Mouse (Mus musculus): ENCODE measurements at regions not wholly inside any gene's neighbourhood (a gene's known extent, or its start where the extent isn't known, plus 50 kb on each side); places are given as distances from the start of the nearest gene placed in this dataset.

DNA sequence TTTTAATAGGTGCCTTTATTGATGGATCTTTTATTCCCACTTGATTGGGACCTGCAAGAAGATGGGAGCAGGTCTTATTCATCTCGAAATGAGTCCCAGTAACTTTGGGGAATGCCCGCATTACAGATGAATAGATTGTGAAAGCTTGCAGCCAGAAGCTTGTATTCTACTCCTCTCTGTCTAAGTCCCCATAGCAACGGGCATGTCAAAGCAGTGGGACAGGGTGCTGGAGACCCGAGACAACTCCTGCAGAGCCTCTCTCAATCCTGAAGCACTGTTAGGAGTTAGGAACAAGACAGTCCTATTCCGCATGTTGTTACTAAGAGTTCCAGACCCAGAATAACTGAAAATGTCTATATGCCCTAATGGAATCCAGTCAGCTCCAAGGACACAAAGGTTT lies 233.1 kb downstream of the Ube2cbp start:
- no peak for DNase-seq

DNA sequence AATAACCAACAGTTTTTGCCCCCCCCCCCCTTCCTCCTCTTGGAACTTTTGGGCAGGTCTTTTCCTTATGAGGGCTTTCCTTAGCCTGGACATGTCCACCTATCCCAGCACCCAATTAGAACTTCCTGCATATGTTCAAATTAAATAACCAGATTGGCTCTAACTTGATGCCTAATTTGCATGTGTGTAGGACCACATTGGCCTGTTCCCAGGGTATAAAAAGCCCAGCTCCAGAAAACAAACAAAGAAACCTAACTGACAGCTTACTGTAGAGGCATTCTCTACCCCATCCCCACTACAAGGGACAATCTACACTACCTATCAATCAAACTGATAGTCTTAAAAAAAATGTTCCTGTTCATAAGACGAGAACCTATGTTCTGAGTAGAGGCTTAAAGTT lies 232.6 kb downstream of the Ube2cbp start:
- DNase-seq: no peak

DNA sequence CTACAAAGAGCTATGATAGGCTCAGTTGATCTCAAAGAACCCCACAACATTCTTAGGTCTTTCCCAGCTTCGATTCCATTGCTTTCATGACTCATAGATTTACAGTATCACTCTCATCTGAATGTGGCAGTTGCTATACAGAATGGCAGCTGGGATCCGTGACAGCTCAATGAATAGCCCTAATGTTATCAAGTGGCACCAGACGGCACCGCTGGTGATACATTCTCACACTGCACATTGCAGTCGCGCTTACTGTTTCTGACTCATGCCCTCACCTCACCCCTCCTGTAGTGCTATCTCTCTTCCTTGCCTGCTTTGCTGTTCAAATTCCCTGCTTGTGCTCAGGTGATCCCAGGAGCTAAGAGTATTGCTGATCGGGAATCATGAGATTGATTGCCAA lies 231.0 kb downstream of the Ube2cbp start:
- DNase-seq: no peak

DNA sequence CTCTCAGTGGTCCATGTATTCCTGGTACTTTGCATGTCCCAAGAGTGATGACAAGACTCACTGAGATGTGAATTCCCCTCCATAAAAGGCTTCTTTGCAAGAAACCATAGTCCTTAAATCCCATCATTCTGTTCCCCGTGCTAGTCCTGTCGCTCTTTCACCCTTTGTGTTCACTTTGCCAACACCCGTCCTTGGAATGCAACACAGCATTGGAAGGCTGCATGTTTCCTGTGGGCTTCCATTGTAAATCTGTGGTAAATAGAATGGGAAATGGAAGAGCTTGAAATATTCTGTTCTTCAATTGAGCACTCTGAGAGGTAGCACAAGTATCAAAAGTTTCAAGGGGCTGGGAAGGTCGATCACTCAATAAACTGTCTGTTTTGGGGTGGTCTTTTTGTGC lies 226.1 kb downstream of the Ube2cbp start:
- DNase-seq: no peak

DNA sequence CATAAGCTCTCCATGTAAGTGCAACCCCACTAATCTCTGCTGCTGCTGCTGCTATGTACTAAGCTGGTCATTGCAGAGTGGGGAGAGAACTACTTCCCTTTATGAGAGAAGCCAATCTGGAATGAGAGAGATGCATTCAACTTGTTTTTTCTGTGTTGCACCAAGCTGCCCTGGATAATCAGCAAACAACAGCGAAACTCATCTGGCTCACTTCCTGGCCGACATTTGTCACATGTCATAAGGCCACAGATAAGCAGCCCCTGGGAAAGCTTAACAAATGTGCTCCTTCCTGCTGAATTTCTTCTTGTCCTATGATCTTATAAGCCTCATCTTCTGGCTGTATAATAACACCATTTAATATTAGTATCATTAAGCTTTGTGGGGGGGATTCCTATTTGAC lies 224.5 kb downstream of the Ube2cbp start:
- no peak for DNase-seq

DNA sequence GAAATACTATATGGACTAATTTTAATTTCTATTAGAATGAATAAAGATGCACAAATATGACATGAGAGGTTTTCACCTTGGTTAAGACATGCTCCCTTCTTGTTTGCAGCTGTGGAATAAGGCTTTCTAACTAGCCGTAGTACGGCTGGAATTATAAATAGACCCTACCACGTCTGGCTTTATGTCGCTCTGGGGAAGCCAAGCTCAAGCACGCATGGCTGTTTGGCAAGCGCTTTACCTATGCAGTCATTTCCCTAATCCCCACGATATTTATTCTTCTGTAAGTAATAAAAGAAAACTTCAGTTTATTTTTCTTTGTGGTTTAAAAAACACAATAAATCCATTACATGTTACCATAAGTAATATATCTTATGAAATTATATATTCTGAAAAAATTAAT lies 223.9 kb downstream of the Ube2cbp start:
- DNase-seq: no peak

DNA sequence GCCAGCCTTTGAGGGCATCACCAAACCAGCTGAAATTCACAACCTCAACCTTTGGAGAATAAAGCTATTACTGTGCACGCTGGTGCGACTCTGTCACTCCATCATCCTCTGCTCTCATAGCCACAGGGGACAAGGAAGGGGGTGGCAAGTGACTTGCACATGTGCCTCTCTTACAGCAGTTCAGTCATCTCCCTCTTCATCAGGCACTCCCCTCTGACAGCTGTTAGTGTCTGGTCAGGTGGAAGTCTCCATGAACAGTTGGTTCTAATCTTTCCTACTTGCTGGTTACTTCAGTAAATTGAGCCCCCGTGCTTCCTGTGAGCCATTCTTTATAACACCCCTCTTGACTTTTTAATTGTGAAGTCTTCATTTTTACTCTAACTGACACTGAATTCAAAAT lies 214.6 kb downstream of the Ube2cbp start:
- no peak for DNase-seq

DNA sequence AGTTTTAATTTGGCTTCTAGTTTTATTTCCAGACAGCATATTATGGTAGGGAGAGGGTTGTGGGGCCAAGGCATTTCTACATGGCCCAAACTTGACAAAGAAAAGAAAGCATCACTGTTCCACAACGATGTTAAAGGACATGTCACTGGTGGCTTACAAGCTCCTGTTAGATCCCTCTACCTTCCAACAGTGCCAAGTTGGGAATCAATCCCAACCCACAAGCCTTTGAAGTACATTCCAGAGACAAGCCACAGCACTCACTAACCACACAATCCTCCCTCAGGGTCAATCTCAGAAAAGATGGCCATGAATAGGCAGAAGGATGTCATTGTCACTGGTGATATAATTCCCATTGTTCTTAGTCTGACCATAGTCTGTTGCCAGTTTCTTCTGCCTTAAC lies 213.4 kb downstream of the Ube2cbp start:
- DNase-seq: no peak
